Mouse (Mus musculus) limb, embryonic 11.5 days (tissue): Measurements from ENCODE around the gene Gjb1. TPM values are rescaled to one million over a fixed set of nuclear protein-coding genes. Genes with fewer than 3 reads are reported as not detected.
"Not testable (repeated sequence)": the region's sequence is repeated elsewhere in the genome, so short reads cannot be mapped to it uniquely, and the experiment has no call there.

Source experiments
- ATAC-seq: fragments of 200-750 bp; cut with Nextera tagmentation; 2 replicates; pipeline ENCODE4 v1.8.0; 2017; ENCODE audit warnings: low read depth; ENCODE audit not compliant: insufficient number of reproducible peaks, low FRiP score, low TSS enrichment
- DNase-seq: peaks from one replicate; pipeline ENCODE4 v3.0.0-alpha.2; 2015; ENCODE audit warnings: low spot score
- H3K27ac ChIP-seq: fragments of 300-500 bp; sonication (generic); replicated peaks from 2 replicates; pipeline ENCODE4 v1.5.1; 2014; ENCODE audit warnings: low read depth, mild to moderate bottlenecking, low read length
- H3K27me3 ChIP-seq: fragments of 300-500 bp; sonication (generic); 2 replicates; pipeline ENCODE4 v1.6.1; 2014; ENCODE audit warnings: mild to moderate bottlenecking, low read length, mixed read lengths; ENCODE audit not compliant: control insufficient read depth, insufficient read depth
- H3K36me3 ChIP-seq: fragments of 300-500 bp; sonication (generic); 2 replicates; pipeline ENCODE4 v1.6.1; 2014; ENCODE audit warnings: mild to moderate bottlenecking, low read length, moderate library complexity, mixed read lengths; ENCODE audit not compliant: control insufficient read depth, insufficient read depth
- H3K4me1 ChIP-seq: fragments of 300-500 bp; sonication (generic); 2 replicates; pipeline ENCODE4 v1.6.1; 2014; ENCODE audit warnings: low read length, mixed read lengths; ENCODE audit not compliant: control insufficient read depth, insufficient read depth
- H3K4me2 ChIP-seq: fragments of 300-500 bp; sonication (generic); 2 replicates; pipeline ENCODE4 v1.6.1; 2014; ENCODE audit warnings: low read depth, mild to moderate bottlenecking, moderate library complexity; ENCODE audit not compliant: severe bottlenecking
- H3K4me3 ChIP-seq: fragments of 300-500 bp; sonication (generic); 2 replicates; pipeline ENCODE4 v1.5.1; 2014; ENCODE audit warnings: low read depth, low read length
- H3K9ac ChIP-seq: fragments of 300-500 bp; sonication (generic); 2 replicates; pipeline ENCODE4 v1.6.1; 2014; ENCODE audit warnings: mild to moderate bottlenecking, low read length
- H3K9me3 ChIP-seq: fragments of 300-500 bp; sonication (generic); 2 replicates; pipeline ENCODE4 v1.6.1; 2016; ENCODE audit warnings: low read length; ENCODE audit not compliant: control insufficient read depth
- WGBS: fragments of 180-500 bp; shearing (Covaris S2); extraction: QIAGEN DNeasy Blood & Tissue Kit; methylation state at CpG from one replicate; pipeline ENCODE4 v1.1.7; 2014; 5-methylcytosine and 5-hydroxymethylcytosine counted together
- polyA plus RNA-seq: library from polyadenylated mRNA; unstranded; fragments of >200 nt; fragmentation: Nextera tagmentation; extraction: Ambion mirVana; gene quantifications from 2 replicates; pipeline ENCODE4 v1.2.1, GENCODE M21; 2014

Gjb1 gene
- polyA plus RNA-seq, result not detected in 2 replicates

- Histone ChIP-seq H3K4me2 (no peak within 1 kb of the TSS), H3K27me3 (peaks cover 5% of the 10 kb centered on the region; the same call in 1 of the 2 replicates), H3K9ac (no peak within 1 kb of the TSS), H3K36me3 (no peaks in the 10 kb centered on the region), H3K4me3 (no peak within 1 kb of the TSS), H3K27ac (no peak within 1 kb of the TSS), H3K4me1 (no peaks in the 10 kb centered on the region), H3K9me3 (no peaks in the 10 kb centered on the region)
- no peak for DNase-seq
- WGBS, result 79% methylated on average over 7 of the region's 7 CpGs
- ATAC-seq, result no peak
Measured at GRCm38 (mm10) chrX:101376190-101376968, at the start of gene Gjb1. Gjb1 (plus strand) TSS chrX:101376378.

DNA sequence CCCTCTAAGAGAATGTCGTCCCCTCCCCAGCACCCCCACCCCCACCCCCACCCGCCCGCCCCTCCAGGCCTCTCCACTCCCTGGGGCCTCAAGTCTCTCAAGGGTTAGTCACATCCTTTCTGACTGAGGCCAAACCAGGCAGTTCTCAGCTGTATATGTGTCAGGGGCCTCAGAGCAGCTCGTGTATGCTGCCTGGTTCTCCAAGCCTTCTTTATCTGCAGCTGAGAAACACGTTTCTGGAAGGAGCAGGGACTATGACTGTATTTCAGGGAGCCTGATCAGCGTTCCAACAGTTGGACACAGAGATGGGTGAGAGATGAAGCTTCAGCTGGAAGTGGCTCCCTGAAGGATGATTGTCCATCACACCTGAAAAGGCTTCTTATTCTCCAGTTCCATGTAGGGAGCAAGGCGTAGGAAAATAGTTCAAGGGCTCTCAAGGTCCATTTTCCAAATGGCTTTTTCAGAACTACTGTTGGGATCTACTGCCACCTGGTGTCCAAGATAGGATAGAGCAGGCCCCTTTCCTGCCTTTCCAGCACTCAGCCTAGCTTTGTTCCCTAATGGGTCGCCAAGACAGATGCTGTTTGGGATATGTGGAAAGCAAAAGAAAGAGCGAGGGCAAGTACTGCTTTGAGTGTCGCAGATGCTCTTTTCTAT lies 46.7 kb upstream of the Gjb1 start:
- 0 out of 2 replicates have a peak, but pooled peaks cover 2% of the 10 kb centered on the region for H3K27me3 ChIP-seq
- H3K36me3 ChIP-seq, result no peaks in the 10 kb centered on the region
- no peak overlapping the region for H3K27ac ChIP-seq
- ATAC-seq (no peak), DNase-seq (peak; percentile 74)
- H3K4me1 ChIP-seq, result no peaks in the 10 kb centered on the region
- WGBS, result 37% methylated on average over 10 of the region's 10 CpGs
- no peak overlapping the region for H3K4me2 ChIP-seq
- no peaks in the 10 kb centered on the region for H3K9me3 ChIP-seq
- H3K4me3 ChIP-seq, result no peak overlapping the region
- H3K9ac ChIP-seq, result no peak overlapping the region

DNA sequence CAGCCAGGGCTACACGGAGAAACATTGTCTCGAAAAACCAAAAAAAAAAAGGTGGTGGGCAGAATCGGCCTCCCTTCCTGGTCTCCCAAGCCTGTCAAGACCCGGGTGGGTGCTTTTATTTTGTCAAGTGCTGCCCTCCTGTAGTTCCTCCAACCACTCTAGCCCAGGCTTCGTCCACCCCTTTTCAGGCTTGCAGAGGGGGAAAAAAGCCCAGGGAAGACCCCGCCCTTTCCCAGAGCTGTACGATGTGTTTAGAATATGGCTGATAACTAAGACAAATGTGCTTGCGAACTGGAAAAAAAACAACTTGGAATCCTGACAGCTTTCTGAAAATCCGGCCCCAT lies 44.2 kb upstream of the Gjb1 start:
- Histone ChIP-seq H3K4me3 (peak overlapping the region; percentile 17; the same call in 1 of the 2 replicates), H3K4me2 (peak overlapping the region; percentile 28), H3K27me3 (0 out of 2 replicates have a peak, but pooled peaks cover 2% of the 10 kb centered on the region), H3K9ac (peak overlapping the region; percentile 30; the same call in 1 of the 2 replicates), H3K36me3 (no peaks in the 10 kb centered on the region), H3K27ac (peak overlapping the region; percentile 68; the same call in 1 of the 2 replicates), H3K9me3 (no peaks in the 10 kb centered on the region), H3K4me1 (no peaks in the 10 kb centered on the region)
- 42% methylated on average over 9 of the region's 9 CpGs for WGBS
- DNase-seq (no peak), ATAC-seq (peak; percentile 31; the same call in 1 of the 2 replicates)

- 20% methylated on average over 31 of the region's 49 CpGs for WGBS
- peak overlapping the region; percentile 31 for H3K4me3 ChIP-seq
- H3K27me3 ChIP-seq, result 0 out of 2 replicates have a peak, but pooled peaks cover 2% of the 10 kb centered on the region
- no peaks in the 10 kb centered on the region for H3K36me3 ChIP-seq
- H3K27ac ChIP-seq, result peak overlapping the region; percentile 68; the same call in 1 of the 2 replicates
- H3K9ac ChIP-seq, result peak overlapping the region; percentile 30
- peak; percentile 96 for ATAC-seq
- no peaks in the 10 kb centered on the region for H3K9me3 ChIP-seq
- H3K4me1 ChIP-seq, result no peaks in the 10 kb centered on the region
- peak overlapping the region; percentile 41 for H3K4me2 ChIP-seq
- peak; percentile 82 for DNase-seq
Measured at GRCm38 (mm10) chrX:101332375-101333211, 43.6 kb upstream of the Gjb1 start.

DNA sequence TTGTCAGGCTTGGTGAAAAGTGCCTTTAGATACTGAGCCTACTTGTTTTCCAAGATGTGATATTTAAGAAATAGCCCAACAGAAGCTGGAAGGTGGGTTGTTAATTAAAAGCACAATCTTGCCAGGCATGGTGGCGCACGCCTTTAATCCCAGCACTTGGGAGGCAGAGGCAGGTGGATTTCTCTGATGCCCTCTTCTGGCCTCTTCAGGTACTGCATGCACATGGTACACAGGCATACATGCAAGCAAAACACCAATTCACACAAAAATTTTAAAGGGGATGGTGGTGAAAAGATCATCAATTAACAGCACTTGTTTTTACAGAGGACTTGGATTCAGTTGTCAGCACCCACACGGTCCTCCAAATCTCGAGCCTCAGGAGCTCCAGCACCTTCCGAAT lies 41.6 kb upstream of the Gjb1 start:
- Histone ChIP-seq H3K4me3 (no peak overlapping the region), H3K4me1 (no peaks in the 10 kb centered on the region), H3K36me3 (no peaks in the 10 kb centered on the region), H3K27me3 (0 out of 2 replicates have a peak, but pooled peaks cover 2% of the 10 kb centered on the region), H3K9ac (no peak overlapping the region), H3K4me2 (no peak overlapping the region), H3K9me3 (no peaks in the 10 kb centered on the region), H3K27ac (no peak overlapping the region)
- peak; percentile 36 for DNase-seq
- no peak for ATAC-seq
- WGBS, result 86% methylated on average over 5 of the region's 5 CpGs

DNA sequence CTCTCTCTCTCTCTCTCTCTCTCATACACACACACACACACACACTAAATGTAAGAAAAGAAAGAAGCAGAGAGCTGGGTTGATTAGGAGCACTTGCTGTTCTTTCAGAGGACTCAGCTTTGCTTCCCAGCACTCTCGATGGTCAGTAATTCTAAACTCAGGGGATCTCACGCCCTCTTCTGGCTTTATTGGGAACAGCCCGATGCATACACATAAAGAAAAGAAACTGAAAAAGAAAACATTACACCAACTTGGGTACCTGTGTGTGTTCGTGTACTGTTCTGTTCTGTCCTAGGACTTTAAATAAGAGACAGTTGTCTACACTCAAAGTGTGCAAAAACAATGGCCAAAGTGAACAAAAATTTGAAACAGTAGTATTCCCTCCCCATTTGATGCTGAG lies 37.5 kb upstream of the Gjb1 start:
- Histone ChIP-seq H3K9ac (no peak overlapping the region), H3K4me1 (no peaks in the 10 kb centered on the region), H3K27ac (no peak overlapping the region), H3K4me2 (no peak overlapping the region), H3K9me3 (no peaks in the 10 kb centered on the region), H3K4me3 (no peak overlapping the region), H3K27me3 (no peaks in the 10 kb centered on the region), H3K36me3 (no peaks in the 10 kb centered on the region)
- ATAC-seq, result no peak
- WGBS, result 44% methylated on average over 4 of the region's 4 CpGs
- DNase-seq, result no peak

DNA sequence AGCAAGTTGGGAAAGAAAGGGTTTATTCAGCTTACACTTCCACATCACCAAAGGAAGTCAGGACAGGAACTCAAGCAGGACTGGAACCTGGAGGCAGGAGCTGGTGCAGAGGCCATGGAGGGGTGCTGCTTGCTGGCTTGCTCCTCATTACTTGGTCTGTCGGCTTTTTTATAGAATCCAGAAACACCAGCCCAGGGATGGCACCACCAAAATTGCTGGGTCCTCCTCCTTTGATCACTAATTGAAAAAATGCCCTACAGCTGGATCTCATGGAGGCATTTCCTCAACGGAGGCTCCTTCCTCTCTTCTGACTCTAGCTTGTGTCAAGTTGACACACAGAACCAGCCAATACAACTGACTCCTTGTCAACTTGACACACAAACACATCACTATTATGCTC lies 33.3 kb upstream of the Gjb1 start:
- H3K4me2 ChIP-seq, H3K4me3 ChIP-seq, H3K27ac ChIP-seq, DNase-seq, H3K36me3 ChIP-seq, ATAC-seq, H3K9ac ChIP-seq, H3K27me3 ChIP-seq, H3K9me3 ChIP-seq, H3K4me1 ChIP-seq: not testable (repeated sequence)
- 22% methylated on average over 2 of the region's 2 CpGs for WGBS

GRCm38 (mm10) chrX:101345456-101345855 lies 30.7 kb upstream of the Gjb1 start:
- 98% methylated on average over 2 of the region's 2 CpGs for WGBS
- H3K36me3 ChIP-seq, result no peaks in the 10 kb centered on the region
- H3K4me3 ChIP-seq, result no peak overlapping the region
- H3K4me2 ChIP-seq, result no peak overlapping the region
- no peaks in the 10 kb centered on the region for H3K9me3 ChIP-seq
- no peaks in the 10 kb centered on the region for H3K4me1 ChIP-seq
- ATAC-seq (no peak), DNase-seq (no peak)
- no peak overlapping the region for H3K9ac ChIP-seq
- no peak overlapping the region for H3K27ac ChIP-seq
- no peaks in the 10 kb centered on the region for H3K27me3 ChIP-seq
